Mouse (Mus musculus): ENCODE results near the gene Gm28048. TPM values are rescaled to one million over a fixed set of nuclear protein-coding genes. Genes with fewer than 3 reads are reported as not detected.

Gene Gm28048
- total and polyA plus RNA-seq, 2 experiments from 2014 or later = 6.8 TPM; not detected in 1

DNA sequence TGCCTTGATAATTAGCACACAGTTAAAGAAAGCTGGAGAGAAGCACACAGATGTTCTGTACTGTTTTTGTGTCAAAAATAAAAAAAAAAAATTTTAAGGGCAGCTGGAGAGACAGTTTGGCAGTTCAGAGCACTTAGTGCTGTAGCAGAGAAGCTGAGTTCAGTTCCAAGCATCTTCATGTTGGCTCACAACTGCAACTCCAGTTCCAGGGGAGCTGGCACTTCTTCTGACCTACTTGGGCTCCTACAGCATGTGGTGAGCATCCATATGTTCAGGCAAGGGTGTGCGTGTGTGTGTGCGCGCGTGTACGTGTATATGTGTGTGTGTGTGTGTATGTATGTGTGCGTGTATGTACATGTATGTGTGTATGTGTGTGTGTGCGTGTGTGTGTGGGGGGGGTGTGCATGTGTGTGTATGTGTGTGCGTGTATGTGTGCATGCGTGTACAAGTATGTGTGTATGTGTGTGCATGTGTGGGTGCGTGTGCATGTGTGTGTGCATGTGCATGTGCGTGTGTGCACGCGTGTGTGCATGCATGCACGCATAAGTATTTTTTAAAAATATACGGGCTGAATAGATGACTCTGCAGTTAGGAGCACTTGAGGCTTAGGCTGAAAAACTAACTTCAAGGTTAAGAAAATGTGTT lies 152.8 kb downstream of the Gm28048 start:
- H3K4me1 ChIP-seq (ENCODE audit: control insufficient read depth, insufficient read depth) = 0 out of 2 replicates have a peak, but pooled peaks cover 15% of the 10 kb centered on the region
- H3K27ac ChIP-seq (ENCODE audit: low read depth) = no peak overlapping the region
- ATAC-seq (ENCODE audit: insufficient read depth, low read depth) = no peak
- no peak overlapping the region for H3K4me2 ChIP-seq (ENCODE audit: low read depth, low read length)
- H3K9me3 ChIP-seq (replicated peaks; ENCODE audit: control insufficient read depth, low read length) = no peaks in the 10 kb centered on the region
- H3K9ac ChIP-seq (replicated peaks; ENCODE audit: low read depth, low read length) = no peak overlapping the region
- no peak overlapping the region for H3K4me3 ChIP-seq (ENCODE audit: low read depth, low read length)
- 0 out of 2 replicates have a peak, but pooled peaks cover 6% of the 10 kb centered on the region for H3K36me3 ChIP-seq (replicated peaks; ENCODE audit: control insufficient read depth, insufficient read depth, low read length)
- H3K27me3 ChIP-seq (ENCODE audit: control insufficient read depth, insufficient read depth, low read length) = no peaks in the 10 kb centered on the region
- DNase-seq (ENCODE audit: low spot score) = no peak
- TF ChIP-seq CTCF (IDR thresholded peaks at IDR 0.05; ENCODE audit: low read depth) (no peak), EP300 (IDR thresholded peaks at IDR 0.05; ENCODE audit: low read depth) (no peak)
- 95% methylated on average over 15 of the region's 15 CpGs for WGBS

GRCm38 (mm10) chr11:22827514-22828080 lies 154.3 kb downstream of the Gm28048 start:
- Histone ChIP-seq H3K27me3 (ENCODE audit: control insufficient read depth, insufficient read depth, low read length) (no peaks in the 10 kb centered on the region), H3K36me3 (replicated peaks; ENCODE audit: control insufficient read depth, insufficient read depth, low read length) (no peaks in the 10 kb centered on the region), H3K4me1 (ENCODE audit: control insufficient read depth, insufficient read depth) (0 out of 2 replicates have a peak, but pooled peaks cover 15% of the 10 kb centered on the region), H3K4me3 (ENCODE audit: low read depth, low read length) (no peak overlapping the region), H3K4me2 (ENCODE audit: low read depth, low read length) (no peak overlapping the region), H3K9ac (replicated peaks; ENCODE audit: low read depth, low read length) (no peak overlapping the region), H3K27ac (ENCODE audit: low read depth) (no peak overlapping the region), H3K9me3 (replicated peaks; ENCODE audit: control insufficient read depth, low read length) (no peaks in the 10 kb centered on the region)
- WGBS = 73% methylated on average over 4 of the region's 4 CpGs
- TF ChIP-seq EP300 (IDR thresholded peaks at IDR 0.05; ENCODE audit: low read depth) (no peak), CTCF (IDR thresholded peaks at IDR 0.05; ENCODE audit: low read depth) (no peak)
- DNase-seq (ENCODE audit: low spot score) = no peak
- ATAC-seq (ENCODE audit: insufficient read depth, low read depth) = no peak

GRCm38 (mm10) chr11:22826665-22827064 lies 155.2 kb downstream of the Gm28048 start:
- DNase-seq (ENCODE audit: low spot score) = no peak
- no peak overlapping the region for H3K4me2 ChIP-seq (ENCODE audit: low read depth, low read length)
- H3K4me1 ChIP-seq (ENCODE audit: control insufficient read depth, insufficient read depth) = 0 out of 2 replicates have a peak, but pooled peaks cover 15% of the 10 kb centered on the region
- H3K9me3 ChIP-seq (replicated peaks; ENCODE audit: control insufficient read depth, low read length) = no peaks in the 10 kb centered on the region
- H3K27me3 ChIP-seq (ENCODE audit: control insufficient read depth, insufficient read depth, low read length) = no peaks in the 10 kb centered on the region
- ATAC-seq (ENCODE audit: insufficient read depth, low read depth) = no peak
- H3K36me3 ChIP-seq (replicated peaks; ENCODE audit: control insufficient read depth, insufficient read depth, low read length) = no peaks in the 10 kb centered on the region
- no peak overlapping the region for H3K4me3 ChIP-seq (ENCODE audit: low read depth, low read length)
- no peak for TF ChIP-seq CTCF (IDR thresholded peaks at IDR 0.05; ENCODE audit: low read depth)
- TF ChIP-seq EP300 (IDR thresholded peaks at IDR 0.05; ENCODE audit: low read depth) = no peak
- H3K9ac ChIP-seq (replicated peaks; ENCODE audit: low read depth, low read length) = no peak overlapping the region
- H3K27ac ChIP-seq (ENCODE audit: low read depth) = no peak overlapping the region
- WGBS = 82% methylated on average over 6 of the region's 6 CpGs

- DNase-seq (ENCODE audit: low spot score) (no peak), ATAC-seq (ENCODE audit: insufficient read depth, low read depth) (no peak)
- H3K9me3 ChIP-seq (replicated peaks; ENCODE audit: control insufficient read depth, low read length) = no peaks in the 10 kb centered on the region
- 0 out of 2 replicates have a peak, but pooled peaks cover 15% of the 10 kb centered on the region for H3K4me1 ChIP-seq (ENCODE audit: control insufficient read depth, insufficient read depth)
- no peak overlapping the region for H3K4me3 ChIP-seq (ENCODE audit: low read depth, low read length)
- H3K9ac ChIP-seq (replicated peaks; ENCODE audit: low read depth, low read length) = no peak overlapping the region
- no peak overlapping the region for H3K4me2 ChIP-seq (ENCODE audit: low read depth, low read length)
- TF ChIP-seq EP300 (IDR thresholded peaks at IDR 0.05; ENCODE audit: low read depth) (no peak), CTCF (IDR thresholded peaks at IDR 0.05; ENCODE audit: low read depth) (no peak)
- H3K36me3 ChIP-seq (replicated peaks; ENCODE audit: control insufficient read depth, insufficient read depth, low read length) = no peaks in the 10 kb centered on the region
- no peak overlapping the region for H3K27ac ChIP-seq (ENCODE audit: low read depth)
- 93% methylated on average over 14 of the region's 14 CpGs for WGBS
- H3K27me3 ChIP-seq (ENCODE audit: control insufficient read depth, insufficient read depth, low read length) = no peaks in the 10 kb centered on the region
Observed at GRCm38 (mm10) chr11:22826051-22826450, 155.8 kb downstream of the Gm28048 start.

DNA sequence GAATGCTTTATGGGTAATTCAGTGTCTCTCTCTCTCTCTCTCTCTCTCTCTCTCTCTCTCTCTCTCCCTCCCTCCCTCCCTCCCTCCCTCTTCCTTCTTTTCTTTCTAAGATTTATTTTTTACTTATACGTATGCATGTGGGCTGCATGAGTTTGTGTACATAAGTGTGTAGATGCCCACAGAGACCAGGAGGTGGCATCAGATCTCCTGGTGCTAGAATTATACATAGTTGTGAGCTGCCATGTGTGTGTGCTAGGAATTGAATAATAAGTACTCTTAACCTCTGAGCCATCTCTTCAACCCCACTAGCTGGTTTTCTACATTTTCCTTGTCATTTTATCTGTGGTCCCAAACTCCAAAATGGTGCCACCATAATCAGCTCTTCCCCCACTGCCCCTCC lies 156.3 kb downstream of the Gm28048 start:
- DNase-seq (ENCODE audit: low spot score) (no peak), ATAC-seq (ENCODE audit: insufficient read depth, low read depth) (no peak)
- TF ChIP-seq CTCF (IDR thresholded peaks at IDR 0.05; ENCODE audit: low read depth) (no peak), EP300 (IDR thresholded peaks at IDR 0.05; ENCODE audit: low read depth) (no peak)
- Histone ChIP-seq H3K27me3 (ENCODE audit: control insufficient read depth, insufficient read depth, low read length) (no peaks in the 10 kb centered on the region), H3K36me3 (replicated peaks; ENCODE audit: control insufficient read depth, insufficient read depth, low read length) (no peaks in the 10 kb centered on the region), H3K4me3 (ENCODE audit: low read depth, low read length) (no peak overlapping the region), H3K4me1 (ENCODE audit: control insufficient read depth, insufficient read depth) (0 out of 2 replicates have a peak, but pooled peaks cover 15% of the 10 kb centered on the region), H3K9me3 (replicated peaks; ENCODE audit: control insufficient read depth, low read length) (no peaks in the 10 kb centered on the region), H3K4me2 (ENCODE audit: low read depth, low read length) (no peak overlapping the region), H3K9ac (replicated peaks; ENCODE audit: low read depth, low read length) (no peak overlapping the region), H3K27ac (ENCODE audit: low read depth) (no peak overlapping the region)
- 100% methylated on average over 1 of the region's 1 CpGs for WGBS
